In genomic region chr15:83934816-83935215, GRCm38 (mm10) we compare ENCODE assay signal across 21 mouse cellular contexts.
"Had no signal": no experiment of that assay in that cellular context is flagged by ENCODE, and none has a peak within 500 bp of the region (broad histone marks: within the 10 kb centered on the region; RNA-seq: fewer than 3 reads in every experiment).

No protein-coding gene starts in this region.

- H3K27ac ChIP-seq: liver, embryonic 13.5 days; liver, embryonic 15.5 days; lung, embryonic 15.5 days; macrophage; midbrain, embryonic 12.5 days; neural tube, embryonic 12.5 days; stomach, embryonic 15.5 days; stomach, postnatal 0 days had no signal

- H3K4me1 ChIP-seq: liver, embryonic 13.5 days; liver, embryonic 15.5 days; lung, embryonic 15.5 days; megakaryocyte, embryonic 14.5 days; neural tube, embryonic 12.5 days; stomach, embryonic 15.5 days had no signal

- H3K4me3 ChIP-seq: liver, embryonic 13.5 days; liver, embryonic 15.5 days; lung, embryonic 15.5 days; megakaryocyte, embryonic 14.5 days; midbrain, embryonic 12.5 days; neural tube, embryonic 12.5 days; stomach, embryonic 15.5 days had no signal

- H3K4me2 ChIP-seq: liver, embryonic 11.5 days; liver, embryonic 13.5 days; liver, embryonic 15.5 days; lung, embryonic 15.5 days; midbrain, embryonic 12.5 days; neural tube, embryonic 12.5 days; stomach, embryonic 15.5 days had no signal

- H3K27me3 ChIP-seq: liver, embryonic 13.5 days; liver, embryonic 15.5 days; lung, embryonic 15.5 days; midbrain, embryonic 12.5 days; neural tube, embryonic 12.5 days; stomach, embryonic 15.5 days had no signal

- DNase-seq: liver, embryonic 13.5 days; liver, postnatal 0 days; lung, adult 2 months; lung, postnatal 14 days; lung, postnatal 36 days; midbrain, embryonic 14.5 days; right cerebral cortex, postnatal 14 days; thymus, adult 2 months; thymus, postnatal 25 days; thymus, postnatal 4 days had no signal

- H3K9me3 ChIP-seq: liver, embryonic 13.5 days; liver, embryonic 15.5 days; lung, embryonic 15.5 days; megakaryocyte, embryonic 14.5 days; midbrain, embryonic 12.5 days; neural tube, embryonic 12.5 days; stomach, embryonic 15.5 days had no signal

- H3K36me3 ChIP-seq: liver, embryonic 13.5 days; liver, embryonic 15.5 days; lung, embryonic 15.5 days; midbrain, embryonic 12.5 days; neural tube, embryonic 12.5 days; stomach, embryonic 15.5 days had no signal

- H3K9ac ChIP-seq: liver, embryonic 13.5 days; liver, embryonic 15.5 days; liver, postnatal 0 days; lung, embryonic 15.5 days; midbrain, embryonic 12.5 days; neural tube, embryonic 12.5 days; stomach, embryonic 15.5 days had no signal

- ATAC-seq: liver, postnatal 0 days; lung, postnatal 0 days; midbrain, embryonic 16.5 days had no signal
